Mouse (Mus musculus) intestine, embryonic 14.5 days (tissue): ENCODE data around the gene Myh1. TPM values are rescaled to one million over a fixed set of nuclear protein-coding genes. Genes with fewer than 3 reads are reported as not detected.

Experiments used
- ATAC-seq: fragments of 200-750 bp; cut with Nextera tagmentation; replicated peaks from 2 replicates; pipeline ENCODE4 v1.8.0; 2017; ENCODE audit warnings: low read depth, moderate number of reproducible peaks, moderate TSS enrichment, moderate library complexity; ENCODE audit not compliant: low FRiP score, low TSS enrichment
- DNase-seq: peaks from one replicate; pipeline ENCODE4 v3.0.0-alpha.2; 2018; ENCODE audit warnings: low spot score
- H3K27ac ChIP-seq: fragments of 300-500 bp; sonication (generic); 2 replicates; pipeline ENCODE4 v1.5.1; 2014; ENCODE audit warnings: low read depth, mild to moderate bottlenecking, control low read depth
- H3K27me3 ChIP-seq: fragments of 300-500 bp; sonication (generic); replicated peaks from 2 replicates; pipeline ENCODE4 v1.6.1; 2014; ENCODE audit warnings: low read length, control low read depth; ENCODE audit not compliant: control insufficient read depth, insufficient read depth
- H3K36me3 ChIP-seq: fragments of 300-500 bp; sonication (generic); 2 replicates; pipeline ENCODE4 v1.6.1; 2014; ENCODE audit warnings: low read length, control low read depth; ENCODE audit not compliant: control insufficient read depth, insufficient read depth
- H3K4me1 ChIP-seq: fragments of 300-500 bp; sonication (generic); replicated peaks from 2 replicates; pipeline ENCODE4 v1.6.1; 2014; ENCODE audit warnings: low read length, control low read depth, mixed read lengths; ENCODE audit not compliant: control insufficient read depth, insufficient read depth
- H3K4me2 ChIP-seq: fragments of 300-500 bp; sonication (generic); 2 replicates; pipeline ENCODE4 v1.6.1; 2014; ENCODE audit warnings: low read length
- H3K4me3 ChIP-seq: fragments of 300-500 bp; sonication (generic); 2 replicates; pipeline ENCODE4 v1.5.1; 2014; ENCODE audit warnings: low read depth, low read length, control low read depth, mixed read lengths
- H3K9ac ChIP-seq: fragments of 300-500 bp; sonication (generic); 2 replicates; pipeline ENCODE4 v1.6.1; 2014; ENCODE audit warnings: mild to moderate bottlenecking, low read length
- H3K9me3 ChIP-seq: fragments of 300-500 bp; sonication (generic); 2 replicates; pipeline ENCODE4 v1.6.1; 2016; ENCODE audit warnings: low read length, control low read depth; ENCODE audit not compliant: control insufficient read depth
- WGBS: fragments of 180-500 bp; shearing (Covaris S2); extraction: QIAGEN DNeasy Blood & Tissue Kit; methylation state at CpG from one replicate; pipeline ENCODE4 v1.1.7; 2014; 5-methylcytosine and 5-hydroxymethylcytosine counted together
- polyA plus RNA-seq: library from polyadenylated mRNA; unstranded; fragments of >200 nt; fragmentation: Nextera tagmentation; extraction: Ambion mirVana; gene quantifications from 2 replicates; pipeline ENCODE4 v1.2.1, GENCODE M21; 2014

The Myh1 gene
- polyA plus RNA-seq, 1 experiment from 2014 or later: not detected

GRCm38 (mm10) chr11:67204766-67205165 is 4.9 kb downstream of the Myh1 start:
- H3K36me3 ChIP-seq: no peaks in the 10 kb centered on the region
- H3K27ac ChIP-seq: no peak overlapping the region
- ATAC-seq (no peak), DNase-seq (no peak)
- no peaks in the 10 kb centered on the region for H3K9me3 ChIP-seq
- H3K4me1 ChIP-seq: no peaks in the 10 kb centered on the region
- no peaks in the 10 kb centered on the region for H3K27me3 ChIP-seq
- WGBS: 83% methylated on average over 3 of the region's 3 CpGs
- H3K4me3 ChIP-seq: no peak overlapping the region
- H3K4me2 ChIP-seq: no peak overlapping the region
- H3K9ac ChIP-seq: no peak overlapping the region

GRCm38 (mm10) chr11:67221803-67222202 is 22.0 kb downstream of the Myh1 start:
- Histone ChIP-seq H3K4me2 (no peak overlapping the region), H3K36me3 (no peaks in the 10 kb centered on the region), H3K9me3 (no peaks in the 10 kb centered on the region), H3K4me3 (no peak overlapping the region), H3K27ac (no peak overlapping the region), H3K9ac (no peak overlapping the region), H3K4me1 (no peaks in the 10 kb centered on the region), H3K27me3 (no peaks in the 10 kb centered on the region)
- 92% methylated on average over 8 of the region's 8 CpGs for WGBS
- DNase-seq: no peak
- ATAC-seq: no peak

- no peak overlapping the region for H3K4me3 ChIP-seq
- ATAC-seq (no peak), DNase-seq (no peak)
- H3K27me3 ChIP-seq: no peaks in the 10 kb centered on the region
- no peaks in the 10 kb centered on the region for H3K4me1 ChIP-seq
- no peak overlapping the region for H3K27ac ChIP-seq
- 72% methylated on average over 3 of the region's 3 CpGs for WGBS
- no peak overlapping the region for H3K9ac ChIP-seq
- H3K9me3 ChIP-seq: no peaks in the 10 kb centered on the region
- no peaks in the 10 kb centered on the region for H3K36me3 ChIP-seq
- H3K4me2 ChIP-seq: no peak overlapping the region
These were observed 24.6 kb downstream of the Myh1 start for GRCm38 (mm10) chr11:67224466-67224865.

- H3K4me3 ChIP-seq: no peak overlapping the region
- H3K27me3 ChIP-seq: no peaks in the 10 kb centered on the region
- no peak overlapping the region for H3K9ac ChIP-seq
- DNase-seq (no peak), ATAC-seq (no peak)
- H3K4me1 ChIP-seq: no peaks in the 10 kb centered on the region
- H3K36me3 ChIP-seq: no peaks in the 10 kb centered on the region
- H3K27ac ChIP-seq: no peak overlapping the region
- H3K4me2 ChIP-seq: no peak overlapping the region
- WGBS: 83% methylated on average over 3 of the region's 3 CpGs
- peaks cover 3% of the 10 kb centered on the region; the same call in 1 of the 2 replicates for H3K9me3 ChIP-seq
These were observed 28.9 kb downstream of the Myh1 start for GRCm38 (mm10) chr11:67228731-67229130.

GRCm38 (mm10) chr11:67229166-67229565 is 29.3 kb downstream of the Myh1 start:
- Histone ChIP-seq H3K4me1 (no peaks in the 10 kb centered on the region), H3K9ac (no peak overlapping the region), H3K36me3 (no peaks in the 10 kb centered on the region), H3K27me3 (no peaks in the 10 kb centered on the region), H3K4me3 (no peak overlapping the region), H3K4me2 (no peak overlapping the region), H3K27ac (no peak overlapping the region), H3K9me3 (peaks cover 3% of the 10 kb centered on the region; the same call in 1 of the 2 replicates)
- 75% methylated on average over 5 of the region's 5 CpGs for WGBS
- DNase-seq (no peak), ATAC-seq (no peak)

GRCm38 (mm10) chr11:67229946-67230345 is 30.1 kb downstream of the Myh1 start:
- H3K9ac ChIP-seq: no peak overlapping the region
- no peaks in the 10 kb centered on the region for H3K36me3 ChIP-seq
- H3K4me2 ChIP-seq: no peak overlapping the region
- 77% methylated on average over 2 of the region's 2 CpGs for WGBS
- no peak overlapping the region for H3K27ac ChIP-seq
- no peaks in the 10 kb centered on the region for H3K4me1 ChIP-seq
- ATAC-seq (no peak), DNase-seq (no peak)
- H3K9me3 ChIP-seq: peaks cover 3% of the 10 kb centered on the region; the same call in 1 of the 2 replicates
- no peak overlapping the region for H3K4me3 ChIP-seq
- H3K27me3 ChIP-seq: no peaks in the 10 kb centered on the region

GRCm38 (mm10) chr11:67235639-67236358 is 35.9 kb downstream of the Myh1 start:
- Histone ChIP-seq H3K4me3 (no peak overlapping the region), H3K27me3 (no peaks in the 10 kb centered on the region), H3K27ac (no peak overlapping the region), H3K4me1 (no peaks in the 10 kb centered on the region), H3K4me2 (no peak overlapping the region), H3K9me3 (peaks cover 3% of the 10 kb centered on the region; the same call in 1 of the 2 replicates), H3K9ac (no peak overlapping the region), H3K36me3 (no peaks in the 10 kb centered on the region)
- 56% methylated on average over 5 of the region's 5 CpGs for WGBS
- ATAC-seq (no peak), DNase-seq (no peak)

- Histone ChIP-seq H3K27me3 (no peaks in the 10 kb centered on the region), H3K27ac (no peak overlapping the region), H3K4me3 (no peak overlapping the region), H3K4me1 (no peaks in the 10 kb centered on the region), H3K9me3 (peaks cover 3% of the 10 kb centered on the region; the same call in 1 of the 2 replicates), H3K36me3 (no peaks in the 10 kb centered on the region), H3K9ac (no peak overlapping the region), H3K4me2 (no peak overlapping the region)
- WGBS: 78% methylated on average over 9 of the region's 9 CpGs
- DNase-seq (no peak), ATAC-seq (no peak)
These were observed 36.9 kb downstream of the Myh1 start for GRCm38 (mm10) chr11:67236799-67237198.

- Histone ChIP-seq H3K36me3 (no peaks in the 10 kb centered on the region), H3K9me3 (peaks cover 1% of the 10 kb centered on the region; the same call in 1 of the 2 replicates), H3K27ac (no peak within 1 kb of the TSS), H3K4me1 (no peaks in the 10 kb centered on the region), H3K4me2 (no peak within 1 kb of the TSS), H3K27me3 (no peaks in the 10 kb centered on the region), H3K9ac (no peak within 1 kb of the TSS), H3K4me3 (no peak within 1 kb of the TSS)
- WGBS: 82% methylated on average over 5 of the region's 5 CpGs
- DNase-seq: no peak
- no peak for ATAC-seq
These were observed 37.7 kb downstream of the Myh1 start, which contains the start of gene Myh4 for GRCm38 (mm10) chr11:67237481-67238079. TSS of gene Myh4 (plus strand) at chr11:67238029.
